Mouse (Mus musculus): ENCODE measurements at regions not wholly inside any gene's neighbourhood (a gene's known extent, or its start where the extent isn't known, plus 50 kb on each side); places are given as distances from the start of the nearest gene placed in this dataset.

GRCm38 (mm10) chr16:47536524-47536923, 747.0 kb upstream of the Dppa4 start:
- WGBS = 83% methylated on average over 1 of the region's 1 CpGs
- Histone ChIP-seq H3K27me3 (ENCODE audit: insufficient read depth, low read length) (no peaks in the 10 kb centered on the region), H3K36me3 (ENCODE audit: insufficient read depth, low read length) (no peaks in the 10 kb centered on the region), H3K4me3 (ENCODE audit: low read length) (no peak overlapping the region), H3K4me1 (ENCODE audit: insufficient read depth, low read length) (no peaks in the 10 kb centered on the region), H3K9me3 (ENCODE audit: low read length) (no peaks in the 10 kb centered on the region), H3K9ac (replicated peaks; ENCODE audit: low read length) (no peak overlapping the region), H3K27ac (ENCODE audit: low read length) (no peak overlapping the region), H3K4me2 (replicated peaks; ENCODE audit: low read depth, low read length) (no peak overlapping the region)
- ATAC-seq (ENCODE audit: low FRiP score, low TSS enrichment) = no peak

GRCm38 (mm10) chr16:47551101-47551500, 732.4 kb upstream of the Dppa4 start:
- 76% methylated on average over 3 of the region's 3 CpGs for WGBS
- Histone ChIP-seq H3K36me3 (ENCODE audit: insufficient read depth, low read length) (no peaks in the 10 kb centered on the region), H3K4me2 (replicated peaks; ENCODE audit: low read depth, low read length) (no peak overlapping the region), H3K9ac (replicated peaks; ENCODE audit: low read length) (no peak overlapping the region), H3K4me3 (ENCODE audit: low read length) (no peak overlapping the region), H3K4me1 (ENCODE audit: insufficient read depth, low read length) (no peaks in the 10 kb centered on the region), H3K27ac (ENCODE audit: low read length) (no peak overlapping the region), H3K9me3 (ENCODE audit: low read length) (no peaks in the 10 kb centered on the region), H3K27me3 (ENCODE audit: insufficient read depth, low read length) (no peaks in the 10 kb centered on the region)
- ATAC-seq (ENCODE audit: low FRiP score, low TSS enrichment) = no peak

DNA sequence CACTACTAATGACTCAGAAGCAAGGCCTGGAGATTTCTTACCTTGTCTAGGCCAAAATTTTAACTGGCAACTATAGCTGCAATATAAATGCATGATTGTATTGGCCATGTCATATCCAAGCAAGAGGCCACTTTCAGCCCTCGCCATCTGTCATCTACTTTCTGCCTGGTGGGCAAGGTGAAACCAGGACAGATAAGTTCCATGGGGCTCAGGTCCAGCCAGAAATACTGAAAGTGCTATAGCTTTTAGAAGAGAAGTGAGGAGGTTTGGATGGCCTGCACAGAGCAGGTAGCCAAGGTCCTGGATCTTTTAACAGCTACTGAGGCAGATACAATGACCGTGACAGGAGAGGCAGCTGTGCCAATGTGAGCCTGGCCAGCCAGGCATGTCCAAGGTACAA, 715.5 kb upstream of the Dppa4 start:
- H3K4me2 ChIP-seq (replicated peaks; ENCODE audit: low read depth, low read length) = no peak overlapping the region
- 88% methylated on average over 2 of the region's 2 CpGs for WGBS
- no peak for ATAC-seq (ENCODE audit: low FRiP score, low TSS enrichment)
- H3K9me3 ChIP-seq (ENCODE audit: low read length) = no peaks in the 10 kb centered on the region
- H3K4me1 ChIP-seq (ENCODE audit: insufficient read depth, low read length) = no peaks in the 10 kb centered on the region
- H3K4me3 ChIP-seq (ENCODE audit: low read length) = no peak overlapping the region
- no peak overlapping the region for H3K27ac ChIP-seq (ENCODE audit: low read length)
- H3K36me3 ChIP-seq (ENCODE audit: insufficient read depth, low read length) = no peaks in the 10 kb centered on the region
- no peaks in the 10 kb centered on the region for H3K27me3 ChIP-seq (ENCODE audit: insufficient read depth, low read length)
- H3K9ac ChIP-seq (replicated peaks; ENCODE audit: low read length) = no peak overlapping the region

GRCm38 (mm10) chr16:47599476-47599875, 684.1 kb upstream of the Dppa4 start:
- Histone ChIP-seq H3K4me3 (ENCODE audit: low read length) (no peak overlapping the region), H3K36me3 (ENCODE audit: insufficient read depth, low read length) (no peaks in the 10 kb centered on the region), H3K27me3 (ENCODE audit: insufficient read depth, low read length) (no peaks in the 10 kb centered on the region), H3K9me3 (ENCODE audit: low read length) (peaks cover 7% of the 10 kb centered on the region), H3K4me2 (replicated peaks; ENCODE audit: low read depth, low read length) (no peak overlapping the region), H3K9ac (replicated peaks; ENCODE audit: low read length) (no peak overlapping the region), H3K4me1 (ENCODE audit: insufficient read depth, low read length) (no peaks in the 10 kb centered on the region), H3K27ac (ENCODE audit: low read length) (no peak overlapping the region)
- no peak for ATAC-seq (ENCODE audit: low FRiP score, low TSS enrichment)
